Mouse (Mus musculus): ENCODE data around the gene Spdye4a.
"Not testable (repeated sequence)": the region's sequence is repeated elsewhere in the genome, so short reads cannot be mapped to it uniquely, and the experiment has no call there.

The Spdye4a gene

DNA sequence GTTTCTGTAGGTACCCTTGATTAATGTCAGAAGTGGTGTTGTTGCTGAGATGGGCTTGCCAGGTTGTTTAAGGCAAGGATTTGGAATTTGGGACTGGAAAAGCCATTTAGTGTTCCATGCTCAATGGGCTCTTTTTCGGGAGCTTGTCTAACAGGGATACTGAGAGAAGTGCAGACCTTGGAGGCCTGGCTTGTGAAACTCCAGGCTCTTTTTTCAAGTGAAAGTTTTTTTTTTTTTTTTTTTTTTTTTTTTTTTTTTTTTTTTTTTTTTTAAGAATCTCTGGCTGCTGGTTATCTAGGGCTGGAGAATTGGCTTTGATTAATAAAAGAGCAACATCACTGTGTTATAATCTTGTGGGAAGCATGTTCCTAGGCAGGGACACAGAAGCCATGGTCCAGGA, 4.4 kb downstream of the Spdye4a start:
- DNase-seq: no peak

- DNase-seq: no peak
These were observed 5.7 kb downstream of the Spdye4a start for GRCm38 (mm10) chr5:143220996-143221395.

DNA sequence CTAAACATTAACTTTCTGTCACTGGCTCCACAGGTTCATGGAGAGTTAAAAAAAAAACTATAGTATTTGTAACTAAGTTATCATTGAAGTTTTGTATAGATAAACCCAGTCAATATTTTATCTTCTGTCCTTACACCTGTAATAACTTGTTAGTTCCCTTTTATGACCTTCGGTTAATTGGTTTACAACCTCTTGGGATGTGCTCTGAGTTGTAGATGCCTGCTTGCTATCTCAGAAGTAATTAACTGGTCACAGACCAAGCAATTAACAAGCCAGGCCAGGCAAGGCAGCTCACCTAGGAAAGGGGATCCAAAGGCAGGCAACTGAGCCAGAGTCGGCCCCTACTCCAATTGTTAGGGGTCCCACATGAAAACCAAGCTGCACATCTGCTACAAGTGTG, 12.9 kb downstream of the Spdye4a start:
- no peak for DNase-seq

GRCm38 (mm10) chr5:143205015-143205414, 21.7 kb downstream of the Spdye4a start:
- no peak for DNase-seq

DNA sequence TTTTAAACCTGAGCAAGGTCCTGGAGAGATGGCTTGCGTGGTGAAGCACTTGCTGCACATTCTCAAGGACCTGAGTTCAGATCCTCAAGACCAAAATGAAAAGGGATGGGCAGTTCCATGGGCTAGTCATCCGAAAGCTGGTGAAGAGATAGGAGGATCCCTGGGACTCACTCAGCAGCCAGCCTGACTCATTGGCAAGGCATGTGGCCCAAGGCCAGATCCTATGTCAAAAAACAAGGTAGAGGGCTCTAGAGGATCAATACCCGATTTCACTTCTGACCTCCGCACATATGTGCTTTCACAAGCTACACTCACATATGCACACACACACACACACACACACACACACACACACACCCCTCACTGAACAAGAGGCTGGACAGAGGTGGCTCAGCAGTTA, 30.2 kb downstream of the Spdye4a start:
- DNase-seq: no peak

DNA sequence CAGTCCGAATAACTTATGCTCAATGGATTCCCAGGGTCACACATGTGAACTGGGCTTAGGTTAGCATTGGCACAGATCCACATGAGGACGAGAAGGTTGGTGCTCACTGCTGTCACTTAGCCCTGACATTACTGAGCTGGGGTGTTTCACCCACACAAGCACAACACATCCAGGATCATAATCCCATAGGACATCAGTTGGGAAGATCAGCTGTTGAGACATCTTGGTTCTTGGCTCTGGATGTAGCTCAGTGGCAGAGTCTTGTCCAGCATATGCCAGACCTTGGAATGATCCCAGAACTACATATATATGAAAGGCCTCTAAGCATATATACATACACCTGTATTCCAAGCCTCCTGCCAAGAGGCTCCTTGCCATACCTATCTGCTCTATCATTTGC, 31.5 kb downstream of the Spdye4a start:
- DNase-seq: no peak

- not testable (repeated sequence) for DNase-seq
These were observed 31.9 kb downstream of the Spdye4a start for GRCm38 (mm10) chr5:143194747-143195146.

GRCm38 (mm10) chr5:143192806-143193205, 33.9 kb downstream of the Spdye4a start:
- DNase-seq: no peak

DNA sequence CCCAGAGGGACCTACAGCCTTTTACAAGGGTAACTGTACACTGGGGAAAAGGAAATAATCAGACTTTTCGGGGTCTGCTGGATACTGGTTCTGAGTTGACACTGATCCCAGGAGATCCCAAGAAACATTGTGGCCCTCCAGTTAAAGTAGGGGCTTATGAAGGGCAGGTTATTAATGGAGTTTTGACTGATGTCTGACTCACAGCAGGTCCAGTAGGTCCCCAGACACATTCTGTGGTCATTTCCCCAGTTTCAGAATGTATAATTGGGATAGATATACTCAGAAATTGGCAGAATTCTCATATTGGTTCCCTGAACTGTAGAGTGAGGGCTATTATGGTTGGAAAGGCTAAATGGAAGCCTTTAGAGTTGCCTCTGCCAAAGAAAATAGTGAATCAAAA, 38.7 kb downstream of the Spdye4a start:
- DNase-seq: not testable (repeated sequence)

- peak; percentile 93 to 96 for DNase-seq
These were observed 46.2 kb downstream of the Spdye4a start, which contains the start of the genes Rbak and Spdye4b for GRCm38 (mm10) chr5:143180255-143181076. Gene Rbak (minus strand): TSS chr5:143180775. Gene Spdye4b (plus strand): TSS chr5:143181017.

GRCm38 (mm10) chr5:143179179-143179578, 47.5 kb downstream of the Spdye4a start:
- peak in 1 of 2 experiments; percentile 12 for DNase-seq

DNA sequence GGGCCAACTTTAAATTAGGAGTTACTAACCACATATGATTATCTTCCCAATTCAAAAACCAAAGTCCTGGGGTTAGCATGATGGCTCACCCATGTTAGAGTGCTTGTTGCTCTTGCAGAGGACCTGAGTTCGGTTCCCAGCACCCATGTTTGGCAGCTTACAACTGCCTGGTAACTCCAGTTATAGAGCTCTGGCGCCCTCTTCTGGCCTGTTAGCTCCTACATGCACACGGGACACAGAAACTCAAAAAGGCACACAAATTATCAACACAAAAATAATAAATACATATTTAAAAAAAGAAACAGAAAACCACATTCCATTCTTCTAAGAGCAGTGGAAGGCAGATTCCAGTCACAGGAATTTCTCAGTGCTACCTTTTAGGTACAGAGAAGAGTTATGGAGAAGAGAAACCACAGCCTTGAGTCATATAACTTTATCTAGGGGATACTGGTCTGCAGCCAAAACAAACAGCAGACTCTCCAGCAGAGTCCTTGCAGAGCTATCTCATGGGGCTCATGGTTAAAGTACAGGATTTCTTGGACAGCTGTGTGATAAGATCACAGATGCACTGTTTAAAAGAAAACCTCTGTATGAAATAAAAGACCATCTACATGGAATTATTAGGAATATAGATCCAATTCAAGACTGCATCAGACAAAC, 49.0 kb downstream of the Spdye4a start:
- DNase-seq: no peak

GRCm38 (mm10) chr5:143175970-143176369, 50.7 kb downstream of the Spdye4a start:
- no peak for DNase-seq

Data from lung, postnatal 4 days (tissue).